Mouse (Mus musculus): ENCODE results near the gene Faah. TPM values are rescaled to one million over a fixed set of nuclear protein-coding genes. Genes with fewer than 3 reads are reported as not detected.

Gene Faah
- polyA plus RNA-seq (2014; fragmentation: Nextera tagmentation; extraction: Ambion mirVana), result 0.35 and 0.55 TPM in 2 replicates

DNA sequence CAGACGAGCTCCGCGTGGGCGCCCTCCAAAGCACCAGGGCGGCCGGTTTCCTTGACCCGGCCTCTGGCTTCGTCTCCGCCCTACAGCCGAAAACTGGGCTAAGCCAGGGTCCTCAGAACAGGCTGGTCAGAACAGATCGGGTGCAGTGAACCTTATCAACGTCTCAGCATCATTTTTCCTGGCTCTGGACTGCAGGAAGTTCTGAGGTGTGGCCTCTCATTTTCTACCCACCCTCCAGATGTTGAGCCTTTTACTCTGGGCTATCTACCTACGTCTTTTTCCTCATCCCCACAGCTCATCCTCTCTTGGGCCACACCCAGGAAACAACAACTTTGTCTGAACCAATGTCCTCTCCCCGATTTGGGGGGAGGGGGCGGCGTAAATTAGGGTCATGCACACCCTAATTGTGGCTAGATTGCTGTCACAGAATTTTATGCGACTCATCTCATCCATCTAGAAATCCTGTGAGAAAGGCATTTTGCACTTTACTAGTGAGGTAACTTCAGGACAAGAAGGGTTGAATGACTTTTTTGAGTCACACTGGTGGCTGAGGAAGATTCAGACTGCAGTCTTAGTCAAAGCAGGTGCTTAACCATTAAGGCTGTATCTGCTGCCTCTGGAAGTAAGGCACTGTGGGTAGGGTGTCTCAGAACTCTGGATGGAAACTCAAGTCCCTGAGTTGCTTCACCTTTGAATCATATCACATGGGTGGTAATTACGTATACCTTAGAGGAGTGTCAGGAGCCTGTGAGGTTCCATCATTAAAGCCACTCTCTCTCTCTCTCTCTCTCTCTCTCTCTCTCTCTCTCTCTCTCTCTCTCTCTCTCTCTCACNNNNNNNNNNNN lies at the start of gene Faah:
Gene Faah, minus strand, starts transcription at position 25 of the 845 bp plus-strand sequence.
- Histone ChIP-seq H3K27me3 (ENCODE audit: control insufficient read depth, insufficient read depth, low read length) (peaks cover 45% of the 10 kb centered on the region), H3K9ac (ENCODE audit: low read length) (peak within 1 kb of the TSS; percentile 52), H3K4me3 (ENCODE audit: low read depth, low read length) (peak within 1 kb of the TSS; percentile 58), H3K4me2 (ENCODE audit: low read depth, severe bottlenecking) (peak within 1 kb of the TSS; percentile 99), H3K4me1 (ENCODE audit: control insufficient read depth, insufficient read depth, low read length) (peaks cover 4% of the 10 kb centered on the region; the same call in 1 of the 2 replicates), H3K36me3 (ENCODE audit: control insufficient read depth, insufficient read depth, low read length) (no peaks in the 10 kb centered on the region), H3K9me3 (ENCODE audit: control insufficient read depth, low read length) (peaks cover 3% of the 10 kb centered on the region; the same call in 1 of the 2 replicates), H3K27ac (replicated peaks; ENCODE audit: low read depth, low read length) (no peak within 1 kb of the TSS)
- ATAC-seq (ENCODE audit: insufficient number of reproducible peaks, low FRiP score, low TSS enrichment, low read depth) (0 out of 2 replicates have a peak, but pooled peaks have one; percentile 42), DNase-seq (ENCODE audit: low spot score) (no peak)
- 10% methylated on average over 18 of the region's 18 CpGs for WGBS

DNA sequence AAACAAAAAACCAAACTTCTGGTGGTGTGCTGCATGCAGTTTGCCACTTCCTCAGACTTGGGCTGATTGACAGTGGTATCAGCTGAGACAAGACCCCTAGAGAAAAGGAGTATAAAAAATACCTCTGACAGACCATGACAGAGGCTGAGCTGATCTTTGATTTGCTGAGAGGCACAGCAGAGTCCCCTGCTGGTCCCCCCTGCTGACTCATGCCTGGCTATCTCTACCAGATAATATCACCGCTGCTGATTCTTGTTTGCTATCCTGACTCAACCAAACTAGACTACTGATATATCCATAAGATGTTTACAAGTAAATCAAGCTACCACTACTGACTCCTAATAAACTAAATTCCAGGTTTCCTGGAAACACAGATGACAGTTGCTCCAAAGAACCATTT lies 46.1 kb upstream of the Faah start:
- H3K36me3 ChIP-seq (ENCODE audit: control insufficient read depth, insufficient read depth, low read length), result peaks cover 6% of the 10 kb centered on the region
- DNase-seq (ENCODE audit: low spot score) (no peak), ATAC-seq (ENCODE audit: insufficient number of reproducible peaks, low FRiP score, low TSS enrichment, low read depth) (no peak)
- H3K4me3 ChIP-seq (ENCODE audit: low read depth, low read length), result no peak overlapping the region
- H3K27me3 ChIP-seq (ENCODE audit: control insufficient read depth, insufficient read depth, low read length), result no peaks in the 10 kb centered on the region
- no peak overlapping the region for H3K27ac ChIP-seq (replicated peaks; ENCODE audit: low read depth, low read length)
- no peak overlapping the region for H3K9ac ChIP-seq (ENCODE audit: low read length)
- no peaks in the 10 kb centered on the region for H3K9me3 ChIP-seq (ENCODE audit: control insufficient read depth, low read length)
- H3K4me2 ChIP-seq (ENCODE audit: low read depth, severe bottlenecking), result no peak overlapping the region
- no peaks in the 10 kb centered on the region for H3K4me1 ChIP-seq (ENCODE audit: control insufficient read depth, insufficient read depth, low read length)
- WGBS, result 64% methylated on average over 1 of the region's 1 CpGs

DNA sequence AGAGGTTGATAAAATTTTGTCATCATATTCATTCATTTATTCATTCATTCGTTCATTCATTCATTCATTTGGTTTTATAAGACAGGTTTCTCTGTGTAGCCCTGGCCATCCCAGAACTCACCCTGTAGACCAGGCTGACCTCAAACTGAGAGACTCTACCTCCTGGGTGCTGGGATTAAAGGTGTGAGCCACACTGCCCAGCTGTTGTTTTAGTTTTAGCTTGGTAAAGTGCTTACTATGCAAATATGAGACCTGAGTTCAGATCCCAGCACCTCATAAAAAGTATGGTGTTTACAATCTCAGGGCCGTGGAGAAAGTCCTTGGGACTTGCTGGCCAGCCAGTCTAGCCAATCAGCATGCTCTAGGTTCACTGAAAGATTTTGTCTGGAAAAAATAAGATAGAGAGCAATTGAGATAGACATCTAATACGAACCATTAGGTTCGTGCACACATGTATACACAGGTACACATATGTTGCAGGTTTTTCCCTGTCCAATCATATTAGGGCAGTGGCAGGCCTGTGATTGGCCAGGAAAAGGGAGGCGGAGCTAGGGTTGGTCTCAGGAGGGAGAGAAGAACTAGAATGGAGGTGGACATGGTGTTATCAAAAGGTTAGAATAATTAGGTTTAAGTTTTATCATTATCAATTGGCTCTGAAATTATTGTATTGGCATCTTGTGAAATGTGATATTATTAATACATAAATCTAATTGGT lies 41.4 kb upstream of the Faah start:
- no peak for DNase-seq (ENCODE audit: low spot score)
- H3K27ac ChIP-seq (replicated peaks; ENCODE audit: low read depth, low read length), result no peak overlapping the region
- H3K36me3 ChIP-seq (ENCODE audit: control insufficient read depth, insufficient read depth, low read length), result no peaks in the 10 kb centered on the region
- no peak for ATAC-seq (ENCODE audit: insufficient number of reproducible peaks, low FRiP score, low TSS enrichment, low read depth)
- no peak overlapping the region for H3K4me3 ChIP-seq (ENCODE audit: low read depth, low read length)
- H3K27me3 ChIP-seq (ENCODE audit: control insufficient read depth, insufficient read depth, low read length), result no peaks in the 10 kb centered on the region
- no peak overlapping the region for H3K4me2 ChIP-seq (ENCODE audit: low read depth, severe bottlenecking)
- no peak overlapping the region for H3K9ac ChIP-seq (ENCODE audit: low read length)
- H3K4me1 ChIP-seq (ENCODE audit: control insufficient read depth, insufficient read depth, low read length), result no peaks in the 10 kb centered on the region
- WGBS, result 81% methylated on average over 5 of the region's 5 CpGs
- no peaks in the 10 kb centered on the region for H3K9me3 ChIP-seq (ENCODE audit: control insufficient read depth, low read length)

DNA sequence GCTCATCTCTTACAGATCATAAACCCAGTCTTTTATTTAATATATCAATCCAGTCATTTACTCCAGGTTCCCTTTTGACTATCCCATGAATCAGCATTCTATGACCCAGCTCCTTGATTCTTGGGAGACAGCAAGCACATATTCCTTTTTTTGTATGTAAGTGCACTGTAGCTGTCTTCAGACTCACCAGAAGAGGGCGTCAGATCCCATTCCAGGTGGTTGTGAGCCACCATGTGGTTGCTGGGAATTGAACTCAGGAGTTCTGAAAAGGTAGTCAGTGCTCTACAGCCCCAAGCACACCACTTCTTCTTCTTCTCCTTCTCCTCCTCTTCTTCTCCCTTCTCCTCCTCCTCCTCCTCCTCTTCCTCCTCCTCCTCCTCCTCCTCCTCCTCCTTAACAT lies 39.8 kb upstream of the Faah start:
- ATAC-seq (ENCODE audit: insufficient number of reproducible peaks, low FRiP score, low TSS enrichment, low read depth), result no peak
- DNase-seq (ENCODE audit: low spot score), result no peak
- no peaks in the 10 kb centered on the region for H3K9me3 ChIP-seq (ENCODE audit: control insufficient read depth, low read length)

DNA sequence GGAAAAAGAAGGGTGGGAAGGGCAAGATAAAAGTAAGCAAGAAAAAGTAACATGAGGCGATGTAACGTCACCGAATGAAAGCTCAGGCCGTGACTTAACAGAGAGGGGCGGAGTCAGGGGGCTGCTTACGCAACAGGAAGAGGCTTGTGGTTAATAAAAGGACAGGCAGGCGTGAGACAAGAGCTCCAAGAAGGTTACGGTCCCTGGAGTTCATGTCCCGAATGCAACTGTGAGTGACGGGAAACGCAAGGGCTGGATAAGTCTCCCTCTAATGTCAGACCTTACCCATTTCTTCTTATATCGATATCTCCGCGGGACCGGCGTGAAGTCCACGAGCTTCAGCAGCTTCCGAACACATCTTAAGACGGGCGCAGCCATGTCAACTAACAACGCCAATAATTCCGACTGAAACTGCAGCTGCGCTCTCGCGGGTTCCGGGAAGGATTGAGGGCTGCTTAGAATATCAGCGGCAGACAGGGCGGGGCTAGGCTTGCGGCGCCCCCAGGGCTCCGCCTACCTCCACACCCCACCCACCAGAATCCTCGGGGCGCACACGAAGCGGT lies 35.8 kb upstream of the Faah start, which contains the start of gene Nsun4:
Gene Nsun4, minus strand, starts transcription at position 478 of the 563 bp plus-strand sequence.
- H3K9ac ChIP-seq (ENCODE audit: low read length), result peak within 1 kb of the TSS; percentile 60
- peak within 1 kb of the TSS; percentile 83 for H3K4me2 ChIP-seq (ENCODE audit: low read depth, severe bottlenecking)
- H3K9me3 ChIP-seq (ENCODE audit: control insufficient read depth, low read length), result no peaks in the 10 kb centered on the region
- peaks cover 6% of the 10 kb centered on the region; the same call in 1 of the 2 replicates for H3K4me1 ChIP-seq (ENCODE audit: control insufficient read depth, insufficient read depth, low read length)
- peak within 1 kb of the TSS; percentile 84 for H3K27ac ChIP-seq (replicated peaks; ENCODE audit: low read depth, low read length)
- DNase-seq (ENCODE audit: low spot score), result peak; percentile 91
- under 1% methylated on average over 35 of the region's 35 CpGs for WGBS
- H3K36me3 ChIP-seq (ENCODE audit: control insufficient read depth, insufficient read depth, low read length), result no peaks in the 10 kb centered on the region
- H3K4me3 ChIP-seq (ENCODE audit: low read depth, low read length), result peak within 1 kb of the TSS; percentile 57
- H3K27me3 ChIP-seq (ENCODE audit: control insufficient read depth, insufficient read depth, low read length), result no peaks in the 10 kb centered on the region
- ATAC-seq (ENCODE audit: insufficient number of reproducible peaks, low FRiP score, low TSS enrichment, low read depth), result peak; percentile 94

More for the DNA sequence above, 39.8 kb upstream of the Faah start:
- no peaks in the 10 kb centered on the region for H3K27me3 ChIP-seq (ENCODE audit: control insufficient read depth, insufficient read depth, low read length)
- no peak overlapping the region for H3K4me2 ChIP-seq (ENCODE audit: low read depth, severe bottlenecking)
- H3K27ac ChIP-seq (replicated peaks; ENCODE audit: low read depth, low read length), result no peak overlapping the region
- no peak overlapping the region for H3K9ac ChIP-seq (ENCODE audit: low read length)
- WGBS, result 0% methylated on average over 1 of the region's 1 CpGs
- no peaks in the 10 kb centered on the region for H3K36me3 ChIP-seq (ENCODE audit: control insufficient read depth, insufficient read depth, low read length)
- peaks cover 5% of the 10 kb centered on the region; the same call in 1 of the 2 replicates for H3K4me1 ChIP-seq (ENCODE audit: control insufficient read depth, insufficient read depth, low read length)
- no peak overlapping the region for H3K4me3 ChIP-seq (ENCODE audit: low read depth, low read length)

DNA sequence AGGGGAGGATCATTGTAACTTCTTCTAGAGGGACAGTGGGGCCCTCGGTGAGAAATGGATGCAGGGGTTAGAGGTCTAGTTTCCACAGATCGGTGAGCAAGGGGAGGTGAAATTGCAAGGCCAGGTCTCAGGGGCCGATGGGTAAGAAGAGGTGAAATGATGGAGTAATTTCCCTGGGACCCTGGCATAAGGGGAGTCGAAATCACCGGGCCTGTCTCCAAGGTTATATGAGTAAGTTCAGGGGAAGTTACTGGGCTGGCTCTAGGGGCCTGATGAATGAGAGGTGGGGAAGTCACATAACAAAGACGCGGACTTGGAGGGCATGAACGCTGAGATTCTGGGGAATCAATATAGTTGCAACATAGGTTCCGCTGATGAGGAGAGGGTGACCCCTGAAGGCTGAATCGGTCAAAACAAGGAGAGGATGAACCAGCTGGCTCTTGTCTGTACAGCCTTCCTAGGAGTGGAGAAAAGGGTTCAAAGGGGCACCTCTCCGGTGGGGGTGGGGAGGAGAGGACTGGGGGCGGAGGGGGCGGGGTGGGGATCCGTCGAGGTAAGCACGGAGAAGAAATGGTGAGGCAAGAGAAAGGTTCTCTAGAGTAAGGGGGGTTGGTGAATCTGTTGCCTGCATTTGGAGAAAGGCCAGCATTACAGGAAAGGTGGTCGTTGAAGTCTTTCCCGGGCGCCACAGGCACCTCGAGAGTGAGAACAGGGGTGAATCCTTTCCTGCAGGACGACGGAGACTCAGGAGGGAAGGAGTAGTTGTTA lies 35.0 kb upstream of the Faah start:
- Histone ChIP-seq H3K4me3 (ENCODE audit: low read depth, low read length) (peak overlapping the region; percentile 57), H3K36me3 (ENCODE audit: control insufficient read depth, insufficient read depth, low read length) (no peaks in the 10 kb centered on the region), H3K4me2 (ENCODE audit: low read depth, severe bottlenecking) (peak overlapping the region; percentile 83), H3K27me3 (ENCODE audit: control insufficient read depth, insufficient read depth, low read length) (no peaks in the 10 kb centered on the region), H3K4me1 (ENCODE audit: control insufficient read depth, insufficient read depth, low read length) (peaks cover 6% of the 10 kb centered on the region; the same call in 1 of the 2 replicates), H3K9ac (ENCODE audit: low read length) (peak overlapping the region; percentile 60), H3K9me3 (ENCODE audit: control insufficient read depth, low read length) (no peaks in the 10 kb centered on the region), H3K27ac (replicated peaks; ENCODE audit: low read depth, low read length) (peak overlapping the region; percentile 59; the same call in 1 of the 2 replicates)
- peak; percentile 28; the same call in 1 of the 2 replicates for ATAC-seq (ENCODE audit: insufficient number of reproducible peaks, low FRiP score, low TSS enrichment, low read depth)
- WGBS, result 10% methylated on average over 22 of the region's 22 CpGs
- peak; percentile 44 for DNase-seq (ENCODE audit: low spot score)

DNA sequence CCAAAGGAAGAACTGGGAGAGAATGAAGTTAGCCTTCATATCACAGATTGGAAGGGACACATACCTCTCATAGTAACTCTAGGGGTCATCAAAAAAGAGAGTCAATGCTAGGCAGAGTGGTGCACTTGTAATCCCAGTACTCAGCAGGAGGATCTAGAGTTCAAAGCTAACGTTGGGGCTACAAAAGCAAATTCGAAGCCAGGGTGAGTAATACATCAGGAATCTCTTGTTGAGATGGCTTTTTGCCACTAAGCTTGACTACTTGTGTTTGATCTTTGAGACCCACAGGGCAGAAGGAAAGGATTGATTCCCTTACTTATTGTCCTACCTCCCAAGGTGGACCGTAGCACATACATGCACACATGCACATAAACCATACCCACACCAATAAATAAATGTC lies 31.5 kb upstream of the Faah start:
- ATAC-seq (ENCODE audit: insufficient number of reproducible peaks, low FRiP score, low TSS enrichment, low read depth), result no peak
- WGBS, result 84% methylated on average over 3 of the region's 3 CpGs

More for the DNA sequence above, 31.5 kb upstream of the Faah start:
- no peak overlapping the region for H3K27ac ChIP-seq (replicated peaks; ENCODE audit: low read depth, low read length)
- no peak for DNase-seq (ENCODE audit: low spot score)
- no peaks in the 10 kb centered on the region for H3K27me3 ChIP-seq (ENCODE audit: control insufficient read depth, insufficient read depth, low read length)
- no peak overlapping the region for H3K4me2 ChIP-seq (ENCODE audit: low read depth, severe bottlenecking)
- no peak overlapping the region for H3K4me3 ChIP-seq (ENCODE audit: low read depth, low read length)
- no peaks in the 10 kb centered on the region for H3K36me3 ChIP-seq (ENCODE audit: control insufficient read depth, insufficient read depth, low read length)
- H3K9ac ChIP-seq (ENCODE audit: low read length), result no peak overlapping the region
- no peaks in the 10 kb centered on the region for H3K9me3 ChIP-seq (ENCODE audit: control insufficient read depth, low read length)
- H3K4me1 ChIP-seq (ENCODE audit: control insufficient read depth, insufficient read depth, low read length), result peaks cover 6% of the 10 kb centered on the region; the same call in 1 of the 2 replicates

All from limb, embryonic 11.5 days (tissue).